Mouse (Mus musculus) heart, adult 8-10 months (tissue): ENCODE data around the gene Daxx. TPM values are rescaled to one million over a fixed set of nuclear protein-coding genes. Genes with fewer than 3 reads are reported as not detected.

Experiments used
- microRNA-seq: library from miRNA; unstranded; fragments of <30 nt; microRNA quantifications from one replicate; pipeline ENCODE4 v1.2.0, GENCODE M21; 2022
- total RNA-seq, 4 experiments: library from RNA; stranded (reverse); gene quantifications; 2 replicates each; pipeline ENCODE4 v1.2.4; 2022

Daxx gene
- total RNA-seq, 4 experiments from 2014 or later, result 11.5 to 16.2 (median 13.7) TPM

Small RNA genes lying within 50 kb of the gene (microRNA-seq; reads per million reads assigned to microRNA genes)
- gene Gm27740, result not detected

Other genes starting within 250 kb of the Daxx start
- gene Hnrnpm, start 222.6 kb upstream of the Daxx start, total RNA-seq, result 10 to 100 TPM; 76.0 to 96.9 (median 84.0) TPM
- 100 to 1,000 TPM; 126 to 160 (median 136) TPM for gene March2, start 190.7 kb upstream of the Daxx start, total RNA-seq
- gene Rab11b, start 148.9 kb upstream of the Daxx start, total RNA-seq, result 100 to 1,000 TPM; 248 to 275 (median 267) TPM
- 1 to 10 TPM; 2.9 to 9.8 (median 8.3) TPM for gene Angptl4, start 127.6 kb upstream of the Daxx start, total RNA-seq
- gene Kank3, start 98.9 kb upstream of the Daxx start, total RNA-seq, result 10 to 100 TPM; 44.4 to 64.9 (median 51.3) TPM
- gene Rps28, start 84.9 kb upstream of the Daxx start, total RNA-seq, result 100 to 1,000 TPM; 691 to 822 (median 750) TPM
- gene Ndufa7, start 84.8 kb upstream of the Daxx start, total RNA-seq, result 100 to 1,000 TPM; 676 to 749 (median 700) TPM
- gene Cd320, start 66.3 kb upstream of the Daxx start, total RNA-seq, result 10 to 100 TPM; 28.9 to 33.6 (median 33.2) TPM
- gene Gm7029, start 35.6 kb upstream of the Daxx start, total RNA-seq, result not detected
- 1 to 10 TPM in 1 of 4 experiments, under 1 TPM in 3; 0.31 to 1.9 (median 0.51) TPM for gene Kifc1, start 18.8 kb upstream of the Daxx start, total RNA-seq
- not detected for gene Platr17, start 4.3 kb upstream of the Daxx start, total RNA-seq
- 100 to 1,000 TPM in 2 of 4 experiments, 10 to 100 TPM in 2; 96.8 to 113 (median 105) TPM for gene Tapbp, start 6.5 kb downstream of the Daxx start, total RNA-seq
- gene Zbtb22, start 6.5 kb downstream of the Daxx start, total RNA-seq, result 10 to 100 TPM; 18.1 to 21.0 (median 19.3) TPM
- gene Rgl2, start 20.1 kb downstream of the Daxx start, total RNA-seq, result 10 to 100 TPM; 29.8 to 35.1 (median 34.1) TPM
- gene Pfdn6, start 30.9 kb downstream of the Daxx start, total RNA-seq, result 10 to 100 TPM; 62.7 to 82.9 (median 71.1) TPM
- gene Wdr46, start 31.2 kb downstream of the Daxx start, total RNA-seq, result 10 to 100 TPM; 10.1 to 12.8 (median 11.6) TPM
- 1 to 10 TPM in 3 of 4 experiments, under 1 TPM in 1; 0.89 to 2.6 (median 1.6) TPM for gene B3galt4, start 42.1 kb downstream of the Daxx start, total RNA-seq
- gene Vps52, start 46.4 kb downstream of the Daxx start, total RNA-seq, result 10 to 100 TPM; 35.6 to 45.0 (median 41.6) TPM
- 100 to 1,000 TPM; 373 to 430 (median 408) TPM for gene Rps18, start 46.6 kb downstream of the Daxx start, total RNA-seq
- 100 to 1,000 TPM; 111 to 163 (median 123) TPM for gene H2-K1, start 90.9 kb downstream of the Daxx start, total RNA-seq
- gene Ring1, start 115.3 kb downstream of the Daxx start, total RNA-seq, result 10 to 100 TPM; 11.9 to 18.1 (median 14.1) TPM
- gene H2-Ke6, start 118.6 kb downstream of the Daxx start, total RNA-seq, result 100 to 1,000 TPM; 134 to 149 (median 137) TPM
- 10 to 100 TPM; 64.1 to 79.1 (median 73.2) TPM for gene Slc39a7, start 122.3 kb downstream of the Daxx start, total RNA-seq
- gene Rxrb, start 122.4 kb downstream of the Daxx start, total RNA-seq, result 10 to 100 TPM; 33.4 to 46.3 (median 42.3) TPM
- 1 to 10 TPM in 3 of 4 experiments, under 1 TPM in 1; 0.87 to 1.3 (median 1.2) TPM for gene Col11a2, start 130.0 kb downstream of the Daxx start, total RNA-seq
- gene H2-Oa, start 182.9 kb downstream of the Daxx start, total RNA-seq, result under 1 TPM in 2 of 4 experiments, not detected in 2; 0.25 to 0.28 TPM
- gene H2-DMa, start 210.1 kb downstream of the Daxx start, total RNA-seq, result 1 to 10 TPM; 2.2 to 3.9 (median 3.7) TPM
- 10 to 100 TPM; 61.0 to 75.7 (median 69.8) TPM for gene Brd2, start 213.2 kb downstream of the Daxx start, total RNA-seq
- 1 to 10 TPM in 2 of 4 experiments, under 1 TPM in 2; 0.65 to 1.1 (median 0.97) TPM for gene H2-DMb2, start 233.9 kb downstream of the Daxx start, total RNA-seq
- gene H2-DMb1, start 243.7 kb downstream of the Daxx start, total RNA-seq, result 1 to 10 TPM; 1.8 to 3.0 (median 2.4) TPM